Mouse (Mus musculus): ENCODE measurements around the gene Scd2.

- TF ChIP-seq CTCF (IDR thresholded peaks at IDR 0.05; ENCODE audit: low read depth, low read length) (no peak), EP300 (IDR thresholded peaks at IDR 0.05; ENCODE audit: insufficient read depth, low read depth, low read length) (no peak)
Measured at GRCm38 (mm10) chr19:44283157-44284024, 10.1 kb upstream of the Scd2 start.
